Mouse (Mus musculus) heart, postnatal 0 days (tissue): ENCODE measurements around the gene Palld.

Experiments
- CTCF ChIP-seq: IDR thresholded peaks from 2 replicates; pipeline ENCODE4 v1.5.1; 2016; ENCODE audit warnings: antibody characterized with exemption, control low read depth, low read depth
- EP300 ChIP-seq: IDR thresholded peaks from 2 replicates; pipeline ENCODE4 v1.6.1; 2016; ENCODE audit warnings: antibody characterized with exemption, low read depth

DNA sequence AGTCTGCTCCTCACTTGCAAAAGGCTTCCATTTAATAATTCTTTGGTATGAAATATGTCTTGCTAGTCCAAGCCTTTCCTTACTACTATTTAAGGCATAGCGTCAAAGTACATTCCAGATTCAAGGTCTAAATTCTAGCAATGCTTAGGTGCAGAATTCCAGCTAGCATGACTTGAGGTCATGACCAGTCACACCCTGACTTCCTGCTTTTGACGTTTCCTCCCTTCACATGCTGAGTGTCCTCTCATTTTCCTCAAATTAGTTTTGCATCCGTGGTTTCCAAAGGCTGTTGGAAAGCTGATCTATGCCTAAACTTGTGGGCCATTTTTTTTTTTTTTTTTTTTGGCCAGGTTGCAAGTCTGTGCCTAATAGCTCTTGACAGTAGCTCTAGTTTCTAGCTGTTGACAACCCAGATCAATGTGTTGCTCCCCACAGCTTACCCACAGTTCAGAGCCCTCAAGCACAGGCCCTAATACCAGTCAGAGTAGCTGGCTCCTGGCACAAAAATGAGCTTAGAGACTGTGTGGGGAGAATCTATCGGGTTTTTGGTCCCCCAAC, 327.3 kb downstream of the Palld start:
- TF ChIP-seq CTCF, result no peak
- no peak for TF ChIP-seq EP300
